Mouse (Mus musculus) kidney, adult 2 months (tissue): ENCODE measurements at regions not wholly inside any gene's neighbourhood (a gene's known extent, or its start where the extent isn't known, plus 50 kb on each side); places are given as distances from the start of the nearest gene placed in this dataset.

Experiments used
- CTCF ChIP-seq: fragments of 200-500 bp; conservative IDR thresholded peaks from 2 replicates; pipeline ENCODE4 v1.5.1; 2011; ENCODE audit warnings: low read depth, mild to moderate bottlenecking, control low read depth, low read length, moderate library complexity, mixed read lengths; ENCODE audit not compliant: insufficient read depth, insufficient read length
- POLR2A ChIP-seq: fragments of 200-500 bp; IDR thresholded peaks from one replicate; pipeline ENCODE4 v1.6.1; 2011; ENCODE audit warnings: low read depth, low read length, control low read depth

DNA sequence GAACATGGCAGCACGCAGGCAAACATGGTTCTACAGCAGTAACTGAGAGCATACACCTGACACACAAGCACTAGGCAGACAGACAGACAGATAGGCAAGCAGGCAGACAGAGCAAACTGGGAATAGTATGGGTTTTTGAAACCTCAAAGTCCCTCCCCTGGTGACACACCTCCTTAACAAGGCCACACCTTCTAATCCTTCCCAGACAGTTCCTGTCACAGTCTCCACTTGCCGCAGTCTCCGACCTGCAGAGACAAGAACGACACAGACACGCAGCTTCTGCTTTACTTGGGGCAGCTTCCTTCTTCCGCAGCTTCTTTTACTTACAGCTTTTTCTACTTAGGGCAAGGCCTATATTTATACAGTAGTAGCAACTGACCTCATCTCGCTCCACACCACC lies 155.9 kb upstream of the Cadm1 start:
- TF ChIP-seq CTCF (no peak), POLR2A (no peak)
